Mouse (Mus musculus): ENCODE measurements around the gene Samd5. TPM values are rescaled to one million over a fixed set of nuclear protein-coding genes. Genes with fewer than 3 reads are reported as not detected.

The Samd5 gene
- 1 to 10 TPM; 2.7 to 3.4 TPM for total RNA-seq (2021)
- long read RNA-seq, experiment 1, full-length matches to known transcripts = 1 of 2 reads
- long read RNA-seq, experiment 1, partial matches to known transcripts = 0 of 2 reads
- long read RNA-seq, experiment 1, other reads (novel, unspliced or antisense) = 1 of 2 reads
- long read RNA-seq, experiment 2, full-length matches to known transcripts = 2 of 3 reads
- long read RNA-seq, experiment 2, partial matches to known transcripts = 0 of 3 reads
- long read RNA-seq, experiment 2, other reads (novel, unspliced or antisense) = 1 of 3 reads

- DNase-seq (ENCODE audit: low spot score in 2 of 2) = peak; percentile 30 to 51
Measured at GRCm38 (mm10) chr10:9674561-9675521, at the start of gene Samd5. Gene Samd5, minus strand, starts transcription at chr10:9675208.

GRCm38 (mm10) chr10:9722519-9723303 is 47.7 kb upstream of the Samd5 start:
- DNase-seq (ENCODE audit: low spot score in 2 of 2) = no peak

- no peak for DNase-seq (ENCODE audit: low spot score in 2 of 2)
Measured at GRCm38 (mm10) chr10:9720027-9720426, 45.0 kb upstream of the Samd5 start.

DNA sequence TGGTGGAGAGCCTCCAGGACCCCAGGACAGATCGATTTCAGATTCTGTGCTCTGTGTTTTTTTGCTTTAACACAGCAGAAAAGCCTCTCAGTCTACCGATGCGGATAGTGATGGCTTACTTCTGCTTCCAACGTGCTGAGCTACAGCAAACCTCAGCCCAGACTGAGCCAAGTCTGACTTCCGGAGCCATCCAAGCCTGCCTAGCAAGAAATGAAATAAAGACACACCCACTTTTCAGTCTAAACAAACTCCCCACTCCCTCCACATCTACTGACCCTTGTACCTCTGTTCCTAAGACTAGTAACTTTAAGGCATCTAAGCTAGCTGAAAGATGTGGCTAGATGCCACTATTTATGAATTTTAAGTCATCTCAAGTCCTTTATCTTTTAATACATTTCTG is 43.1 kb upstream of the Samd5 start:
- no peak for DNase-seq (ENCODE audit: low spot score in 2 of 2)

- no peak for DNase-seq (ENCODE audit: low spot score in 2 of 2)
Measured at GRCm38 (mm10) chr10:9704956-9705355, 29.9 kb upstream of the Samd5 start.

- DNase-seq (ENCODE audit: low spot score in 2 of 2) = no peak
Measured at GRCm38 (mm10) chr10:9699071-9699761, 24.2 kb upstream of the Samd5 start.

GRCm38 (mm10) chr10:9698141-9698540 is 23.1 kb upstream of the Samd5 start:
- DNase-seq (ENCODE audit: low spot score in 2 of 2) = no peak

- DNase-seq (ENCODE audit: low spot score in 2 of 2) = no peak
Measured at GRCm38 (mm10) chr10:9696543-9697141, 21.6 kb upstream of the Samd5 start.

GRCm38 (mm10) chr10:9693990-9694699 is 19.1 kb upstream of the Samd5 start:
- DNase-seq (ENCODE audit: low spot score in 2 of 2) = no peak

- DNase-seq (ENCODE audit: low spot score in 2 of 2) = no peak
Measured at GRCm38 (mm10) chr10:9680928-9681327, 5.9 kb upstream of the Samd5 start.

DNA sequence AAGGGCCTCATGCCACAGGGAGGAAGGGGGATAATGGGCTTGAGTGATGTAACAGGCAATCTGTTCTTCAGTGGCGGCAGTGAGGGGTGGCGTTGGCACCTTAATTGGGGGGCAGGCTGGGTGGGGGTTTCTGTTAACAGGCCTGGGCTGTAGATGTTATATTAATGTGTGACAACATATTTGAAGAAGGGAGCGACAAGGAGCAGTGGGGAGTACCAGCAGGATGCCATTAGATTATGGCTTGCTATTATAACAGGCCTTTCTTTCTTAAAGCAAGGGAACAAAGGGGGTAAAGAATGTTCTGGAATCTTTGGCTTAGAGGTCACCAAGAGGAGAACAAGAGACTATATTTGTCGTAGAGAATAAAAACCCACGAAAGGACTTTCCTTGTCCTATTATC is 4.9 kb upstream of the Samd5 start:
- DNase-seq (ENCODE audit: low spot score in 2 of 2) = no peak

GRCm38 (mm10) chr10:9678071-9678470 is 3.1 kb upstream of the Samd5 start:
- DNase-seq (ENCODE audit: low spot score in 2 of 2) = no peak

DNA sequence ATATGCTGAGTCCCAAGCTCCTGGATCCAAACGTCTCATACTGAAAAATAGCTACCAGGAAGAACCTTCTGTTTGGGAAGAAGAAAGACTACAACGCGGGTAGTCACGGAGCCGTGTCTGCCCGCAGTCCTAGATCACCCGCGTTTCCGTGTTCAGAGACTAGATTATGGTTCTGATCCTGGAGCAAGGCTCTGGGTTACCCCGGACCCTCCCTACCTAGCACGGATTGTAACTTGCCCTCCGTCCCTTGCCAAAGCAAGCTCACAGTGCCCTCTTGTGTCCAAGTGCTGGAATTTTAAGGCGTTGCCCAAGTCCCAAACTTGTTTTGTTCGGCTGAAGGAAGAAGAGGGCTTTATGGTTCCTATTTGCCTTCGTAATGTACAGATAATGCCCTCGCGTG is 1.9 kb upstream of the Samd5 start:
- peak; percentile 40 to 70 for DNase-seq (ENCODE audit: low spot score in 2 of 2)

- DNase-seq (ENCODE audit: low spot score in 2 of 2) = no peak
Measured at GRCm38 (mm10) chr10:9676418-9676786, 1.4 kb upstream of the Samd5 start.

DNA sequence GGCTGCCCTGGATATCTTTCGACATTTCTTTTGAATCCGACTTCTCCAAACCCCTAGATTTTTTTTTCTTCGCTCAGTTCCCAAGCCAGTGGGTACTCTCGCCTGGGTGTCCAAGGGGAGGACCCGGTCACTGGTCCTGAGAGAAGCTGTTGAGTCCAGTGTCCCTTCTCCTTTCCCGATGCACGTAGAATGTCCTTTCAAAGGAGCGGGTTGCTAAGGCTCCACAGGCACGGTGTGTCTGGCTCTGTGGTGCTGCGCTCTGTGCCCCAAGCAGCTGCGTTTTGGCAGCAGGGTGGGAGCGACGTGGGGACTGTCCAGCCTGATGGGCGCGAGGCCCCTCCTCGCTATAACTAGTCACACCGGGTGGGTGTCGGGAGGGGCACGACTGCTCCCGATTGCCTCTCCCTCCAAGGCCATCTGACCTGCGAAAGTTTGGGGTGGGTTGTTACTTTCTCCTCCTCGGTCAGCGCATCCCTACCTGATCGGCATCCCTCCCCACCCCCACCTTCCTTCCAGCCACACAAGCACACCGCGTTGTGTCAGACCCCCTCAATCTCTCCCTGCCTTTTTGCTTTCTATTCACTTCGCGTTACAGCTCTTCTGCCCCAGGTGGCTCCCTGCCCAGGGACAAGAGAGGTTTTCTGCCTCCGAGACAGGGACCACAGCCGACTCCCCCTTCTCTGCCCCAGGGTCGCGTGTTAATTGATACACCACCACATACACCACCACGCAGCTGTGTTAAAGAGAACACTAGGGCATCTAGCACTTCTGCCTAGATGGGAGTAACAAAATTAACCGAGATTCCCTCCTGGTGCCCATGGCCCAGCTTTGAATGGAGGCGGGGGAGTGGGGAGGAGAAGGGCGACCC is 776 bp upstream of the Samd5 start:
- no peak for DNase-seq (ENCODE audit: low spot score in 2 of 2)

DNA sequence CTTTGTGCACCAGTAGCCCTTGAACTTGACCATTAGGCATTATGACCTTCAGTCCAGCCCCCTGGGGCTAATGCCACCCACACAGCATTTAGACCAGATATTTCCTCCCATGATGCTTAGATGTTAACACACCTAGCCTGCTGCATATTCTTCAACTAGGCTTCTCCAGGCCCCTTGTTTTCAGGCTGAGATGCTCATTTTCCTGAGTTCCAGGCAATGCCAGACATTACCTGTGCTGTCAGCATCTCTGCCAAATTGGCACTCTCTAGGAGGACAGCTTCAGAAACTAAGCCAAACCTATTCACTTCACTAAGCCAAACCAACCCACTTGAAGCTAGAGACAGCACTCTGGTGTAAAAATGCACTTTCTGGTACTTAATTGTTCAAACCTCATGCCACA is 1.7 kb downstream of the Samd5 start:
- no peak for DNase-seq (ENCODE audit: low spot score in 2 of 2)

GRCm38 (mm10) chr10:9672751-9673150 is 2.3 kb downstream of the Samd5 start:
- DNase-seq (ENCODE audit: low spot score in 2 of 2) = no peak

- DNase-seq (ENCODE audit: low spot score in 2 of 2) = no peak
Measured at GRCm38 (mm10) chr10:9670351-9670750, 4.7 kb downstream of the Samd5 start.

DNA sequence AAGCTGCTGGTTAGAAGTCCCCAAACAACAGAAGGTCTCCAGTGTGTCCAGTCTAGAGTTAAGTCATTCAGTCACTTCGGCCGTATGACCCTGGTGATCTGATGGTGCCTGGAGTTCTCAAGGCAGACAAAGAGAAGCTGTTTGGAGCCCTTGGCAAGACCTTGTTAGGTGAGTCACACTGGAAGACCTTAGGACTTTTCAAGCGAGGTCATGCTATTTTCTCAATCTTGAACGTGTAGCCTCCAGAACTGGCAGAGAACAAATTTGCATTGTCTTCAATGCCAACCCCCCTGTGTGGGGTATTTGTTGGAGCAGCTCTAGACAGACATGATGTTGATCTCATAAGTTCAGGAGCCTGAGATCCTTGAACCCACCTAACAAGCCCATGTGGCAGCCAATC is 6.2 kb downstream of the Samd5 start:
- DNase-seq (ENCODE audit: low spot score in 2 of 2) = no peak

Data from gastrocnemius, postnatal 4 days (tissue).